Mouse (Mus musculus) liver, embryonic 14 days (tissue): ENCODE results near the gene Hoxa7. TPM values are rescaled to one million over a fixed set of nuclear protein-coding genes. Genes with fewer than 3 reads are reported as not detected.

Experiments
- polyA plus RNA-seq: library from polyadenylated mRNA; depleted of rRNA; stranded (reverse); fragments of >200 nt; gene quantifications from 2 replicates; pipeline ENCODE4 v1.2.3, GENCODE M21; 2012; rRNA removed

Gene Hoxa7
- polyA plus RNA-seq, result 0.25 and 0.34 TPM in 2 replicates

GRCm38 (mm10) chr6:52221337-52221992 lies at the start of gene Hoxa7:
Gene Hoxa7 (minus strand): TSS chr6:52221854.

GRCm38 (mm10) chr6:52260654-52261575 lies 39.3 kb upstream of the Hoxa7 start, which contains the start of gene Hoxa13:
Gene Hoxa13 (minus strand): TSS chr6:52260880.

GRCm38 (mm10) chr6:52245757-52246142 lies 24.1 kb upstream of the Hoxa7 start, which contains the start of gene Hoxa11:
Gene Hoxa11 (minus strand): TSS chr6:52245810.

GRCm38 (mm10) chr6:52240389-52241000 lies 18.8 kb upstream of the Hoxa7 start, which contains the start of gene Hoxa10:
Gene Hoxa10 (minus strand): TSS chr6:52240854.

GRCm38 (mm10) chr6:52230516-52231165 lies 9.0 kb upstream of the Hoxa7 start, which contains the start of gene Hoxa9:
Gene Hoxa9 (minus strand): TSS chr6:52231089.

GRCm38 (mm10) chr6:52213119-52213986 lies 8.3 kb downstream of the Hoxa7 start, which contains the start of the genes Hoxa3 and Gm28308:
Gene Hoxa3 (minus strand): TSS chr6:52213336.
Gene Gm28308 (minus strand): TSS chr6:52213339.

DNA sequence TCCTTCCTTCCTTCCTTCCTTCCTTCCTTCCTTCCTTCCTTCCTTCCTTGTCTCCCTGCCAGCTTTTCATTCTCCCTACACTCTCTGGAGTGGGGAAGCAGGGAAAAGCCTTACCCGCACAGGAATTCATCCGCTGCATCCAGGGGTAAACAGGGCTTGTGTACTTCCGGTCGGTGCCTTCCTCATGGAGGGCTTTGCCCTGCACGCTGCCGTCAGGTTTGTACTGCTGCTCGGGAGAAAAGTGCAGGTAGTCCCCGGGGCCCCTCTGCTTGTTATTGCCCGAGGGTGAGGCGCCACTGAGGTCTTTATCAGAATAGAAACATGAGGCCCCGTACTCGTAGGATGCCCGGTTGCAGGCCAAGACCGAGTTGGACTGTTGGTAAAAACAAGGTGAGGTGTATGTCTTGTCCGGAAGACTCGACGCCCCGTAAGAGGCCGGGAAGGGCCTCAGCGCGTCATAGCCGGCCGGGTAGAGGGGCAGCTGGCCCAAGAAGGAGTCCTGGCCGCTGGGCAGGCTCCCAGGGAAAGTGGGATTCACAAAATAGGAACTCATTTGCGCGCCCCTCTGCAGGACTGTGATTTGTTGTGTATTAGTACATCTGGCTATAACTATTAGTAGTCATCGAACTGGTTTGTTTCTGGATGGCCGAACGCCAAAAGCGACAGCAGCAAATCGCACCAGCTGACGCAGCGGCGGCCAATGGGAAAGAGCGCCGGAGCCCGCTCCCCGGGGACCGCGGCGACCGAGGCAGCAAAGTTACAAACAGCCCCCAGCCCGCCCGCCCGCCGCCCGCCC lies 13.4 kb downstream of the Hoxa7 start, which contains the start of gene Hoxa6:
Gene Hoxa6 (minus strand): TSS at position 651 of the 796 bp plus-strand sequence.

DNA sequence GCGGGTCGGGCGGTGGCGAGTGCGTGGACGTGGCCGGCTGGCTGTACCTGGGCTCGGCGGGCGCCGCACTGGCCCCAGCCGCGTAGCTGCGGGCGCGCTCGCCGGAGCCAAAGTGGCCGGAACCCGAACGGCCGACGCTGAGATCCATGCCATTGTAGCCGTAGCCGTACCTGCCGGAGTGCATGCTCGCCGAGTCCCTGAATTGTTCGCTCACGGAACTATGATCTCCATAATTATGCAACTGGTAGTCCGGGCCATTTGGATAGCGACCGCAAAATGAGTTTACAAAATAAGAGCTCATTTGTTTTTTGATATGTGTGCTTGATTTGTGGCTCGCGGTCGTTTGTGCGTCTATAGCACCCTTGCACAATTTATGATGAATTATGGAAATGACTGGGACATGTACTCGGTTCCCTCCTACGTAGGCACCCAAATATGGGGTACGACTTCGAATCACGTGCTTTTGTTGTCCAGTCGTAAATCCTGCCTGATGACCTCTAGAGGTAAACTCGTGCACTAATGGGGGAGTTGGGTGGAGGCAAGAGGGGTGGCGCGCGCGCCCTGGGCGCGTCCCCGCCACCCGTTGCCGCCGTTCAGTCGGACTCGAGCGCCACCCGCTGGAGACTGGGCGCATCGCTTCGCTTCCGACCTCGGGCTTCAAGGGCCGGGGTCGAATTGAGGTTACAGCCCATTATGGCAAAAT lies 17.5 kb downstream of the Hoxa7 start, which contains the start of gene Hoxa5:
Gene Hoxa5 (minus strand): TSS at position 538 of the 703 bp plus-strand sequence.

GRCm38 (mm10) chr6:52190906-52191810 lies 30.5 kb downstream of the Hoxa7 start, which contains the start of gene Hoxa4:
Gene Hoxa4 (minus strand): TSS chr6:52191753.

GRCm38 (mm10) chr6:52177061-52177735 lies 44.5 kb downstream of the Hoxa7 start, which contains the start of gene 5730596B20Rik:
Gene 5730596B20Rik (plus strand): TSS chr6:52177498.

DNA sequence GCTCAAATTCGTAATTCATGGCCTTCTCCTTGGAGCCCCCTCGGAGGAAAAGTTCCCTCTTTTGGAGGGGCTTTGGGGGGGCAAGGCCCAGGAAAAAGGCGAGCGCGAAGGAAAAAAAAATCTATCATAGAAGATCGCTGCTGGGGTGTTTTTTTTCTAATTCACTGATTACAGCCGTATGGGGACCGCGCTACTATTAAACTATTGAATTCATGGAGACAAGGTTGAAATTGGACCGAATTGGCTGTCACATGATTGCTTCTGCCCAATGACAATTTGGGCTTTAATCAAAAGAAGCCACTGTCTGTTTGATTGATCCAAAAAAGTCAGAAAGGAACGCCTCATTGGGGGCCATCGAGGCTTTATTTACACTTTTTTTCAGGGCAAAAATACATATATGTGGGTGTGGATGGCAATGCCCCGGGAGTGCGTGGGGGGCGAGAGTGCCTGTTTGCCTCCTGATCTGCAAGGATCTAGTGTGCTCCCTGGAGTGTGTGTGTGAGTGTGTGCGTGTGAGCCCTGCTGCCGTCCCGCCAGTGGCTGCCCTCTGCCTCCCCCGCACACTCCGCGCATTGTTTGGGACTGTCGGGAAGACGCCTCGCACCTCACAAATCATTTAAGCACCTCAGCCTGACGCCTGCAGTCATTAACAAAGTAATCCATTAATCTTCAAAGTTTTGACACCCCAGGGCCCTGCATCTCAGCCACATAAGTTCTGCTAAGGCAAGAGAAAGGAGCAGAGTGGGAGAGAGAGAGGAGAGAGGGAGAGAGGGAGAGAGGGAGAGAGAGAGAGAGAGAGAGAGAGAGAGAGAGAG lies 56.8 kb downstream of the Hoxa7 start, which contains the start of gene Hoxa2:
Gene Hoxa2 (minus strand): TSS at position 206 of the 815 bp plus-strand sequence.

Other genes starting within 250 kb of the Hoxa7 start
- gene Skap2, start 209.3 kb downstream of the Hoxa7 start, polyA plus RNA-seq, result 11.2 and 12.2 TPM in 2 replicates
- gene Hoxa1, start 63.5 kb downstream of the Hoxa7 start, polyA plus RNA-seq, result 0.25 and 0.27 TPM in 2 replicates
- 0.31 and 0.37 TPM in 2 replicates for gene Hoxa2, start 57.0 kb downstream of the Hoxa7 start, polyA plus RNA-seq
- gene 5730596B20Rik, start 44.4 kb downstream of the Hoxa7 start, polyA plus RNA-seq, result 0.06 TPM in 2 replicates
- gene Hoxa4, start 30.1 kb downstream of the Hoxa7 start, polyA plus RNA-seq, result 0.27 and 0.32 TPM in 2 replicates
- 0.50 and 0.79 TPM in 2 replicates for gene Hoxa5, start 17.3 kb downstream of the Hoxa7 start, polyA plus RNA-seq
- gene Hoxa6, start 13.1 kb downstream of the Hoxa7 start, polyA plus RNA-seq, result 0.03 and 0.07 TPM in 2 replicates
- gene Hoxa3, start 8.5 kb downstream of the Hoxa7 start, polyA plus RNA-seq, result 0.44 and 0.45 TPM in 2 replicates
- not detected in 2 replicates for gene Gm28308, start 8.5 kb downstream of the Hoxa7 start, polyA plus RNA-seq
- gene Hoxa9, start 9.2 kb upstream of the Hoxa7 start, polyA plus RNA-seq, result 0.50 and 0.54 TPM in 2 replicates
- 0.01 and 0.10 TPM in 2 replicates for gene Hoxa10, start 19.0 kb upstream of the Hoxa7 start, polyA plus RNA-seq
- 0.01 TPM in 1 of 2 replicates, not detected in the other for gene Hoxa11, start 24.0 kb upstream of the Hoxa7 start, polyA plus RNA-seq
- gene Hoxa13, start 39.0 kb upstream of the Hoxa7 start, polyA plus RNA-seq, result not detected in 2 replicates
- not detected in 2 replicates for gene Evx1, start 91.6 kb upstream of the Hoxa7 start, polyA plus RNA-seq